Comparison of ENCODE assay signal across 9 mouse cellular contexts in the genomic region with DNA sequence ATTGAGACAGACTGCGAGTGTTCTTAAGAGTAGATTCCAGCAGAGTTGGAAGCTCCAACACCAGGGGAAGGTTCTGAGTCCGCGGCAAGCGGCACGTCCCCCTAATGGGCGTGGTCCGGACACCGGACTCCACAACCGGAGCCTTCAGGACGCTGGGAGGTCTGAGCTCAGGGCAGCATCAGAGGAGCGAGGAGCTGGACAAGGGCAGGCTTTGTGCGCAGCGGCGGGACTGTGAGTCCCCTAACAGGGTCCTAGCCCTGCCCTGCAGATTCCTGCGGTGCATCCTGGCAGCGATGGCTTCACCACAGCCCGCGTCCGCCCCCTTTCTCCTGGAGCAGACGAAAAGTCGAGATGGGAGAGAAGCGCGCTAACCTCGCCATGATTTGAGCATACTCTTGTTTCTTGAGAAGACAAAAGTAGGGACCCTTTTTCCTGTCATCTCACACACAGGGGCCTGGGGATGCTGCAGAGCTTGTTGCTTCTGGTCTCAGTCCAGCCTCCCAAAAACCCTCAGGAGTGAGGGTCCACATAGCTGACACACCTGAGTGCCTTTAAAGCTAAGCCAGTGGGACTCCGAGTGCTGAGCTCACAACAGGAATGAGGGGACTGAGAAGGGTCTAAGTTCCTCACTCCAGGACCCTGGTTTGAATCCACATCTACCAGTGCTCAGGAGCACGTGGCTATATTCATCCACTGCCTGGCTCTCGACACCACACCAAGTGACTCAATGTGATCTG.
DNase-seq lines count a peak whose midpoint lies in the region; ATAC-seq and TF ChIP-seq lines count a peak whose summit lies in the region.
"Had no signal": no experiment of that assay in that cellular context is flagged by ENCODE, and none has a peak within 500 bp of the region (broad histone marks: within the 10 kb centered on the region; RNA-seq: fewer than 3 reads in every experiment).

No protein-coding gene starts in this region.

- H3K4me2 ChIP-seq in lung, embryonic 15.5 days, result peak overlapping the region; percentile 72
- H3K4me2 ChIP-seq in limb, embryonic 13.5 days (replicated peaks), result peak overlapping the region; percentile 74

- peak overlapping the region; percentile 32 for H3K4me3 ChIP-seq in lung, embryonic 15.5 days
- H3K4me3 ChIP-seq in limb, embryonic 13.5 days, result peak overlapping the region; percentile 45

- H3K27me3 ChIP-seq in lung, embryonic 15.5 days, result peaks cover 9% of the 10 kb centered on the region; the same call in 1 of the 2 replicates
- H3K27me3 ChIP-seq in limb, embryonic 13.5 days, result no peaks in the 10 kb centered on the region

- no peak overlapping the region for H3K9ac ChIP-seq in lung, embryonic 15.5 days
- H3K9ac ChIP-seq in limb, embryonic 13.5 days, result peak overlapping the region; percentile 66

- no peak for TF ChIP-seq CTCF in brain, embryonic 14.5 days (IDR thresholded peaks at IDR 0.05; ENCODE audit: borderline replicate concordance, extremely low read depth, insufficient read depth, insufficient read length)

- DNase-seq in lung, adult 18-20 months, result no peak
- peak; percentile 68 for DNase-seq in brain, embryonic 14.5 days (ENCODE audit: low read depth)
- peak; percentile 74 for DNase-seq in forelimb bud, embryonic 11.5 days (ENCODE audit: low read depth, low spot score)
- DNase-seq in ovary, postnatal 10 days (ENCODE audit: low spot score), result peak; percentile 4

- WGBS in lung, embryonic 15.5 days, result 3% methylated on average over 27 of the region's 27 CpGs
- WGBS in limb, embryonic 13.5 days, result 3% methylated on average over 27 of the region's 27 CpGs

- no peaks in the 10 kb centered on the region for H3K9me3 ChIP-seq in lung, embryonic 15.5 days
- H3K9me3 ChIP-seq in limb, embryonic 13.5 days, result no peaks in the 10 kb centered on the region

- H3K27ac ChIP-seq in lung, embryonic 15.5 days, result no peak overlapping the region
- peak overlapping the region; percentile 77 for H3K27ac ChIP-seq in limb, embryonic 13.5 days
- H3K27ac ChIP-seq: macrophage had no signal

- peaks cover 8% of the 10 kb centered on the region; the same call in 1 of the 2 replicates for H3K4me1 ChIP-seq in lung, embryonic 15.5 days
- peaks cover 18% of the 10 kb centered on the region for H3K4me1 ChIP-seq in limb, embryonic 13.5 days

- peak; percentile 78; the same call in 1 of the 2 replicates for ATAC-seq in lung, embryonic 15.5 days (ENCODE audit: borderline replicate concordance, extremely low read depth, low FRiP score, low TSS enrichment)
- ATAC-seq in limb, embryonic 13.5 days (ENCODE audit: low FRiP score, low read depth), result peak; percentile 92
- no peak for ATAC-seq in inflammation-experienced regulatory T-cells, adult 6 months
- no peak for ATAC-seq in CD4-positive, CD25-positive, alpha-beta regulatory T cell, adult 4 months

- TF ChIP-seq POLR2A in brain, embryonic 14.5 days (IDR thresholded peaks at IDR 0.05; ENCODE audit: borderline replicate concordance, extremely low read depth, insufficient read depth, insufficient read length, poor library complexity, severe bottlenecking), result no peak

- no peaks in the 10 kb centered on the region for H3K36me3 ChIP-seq in lung, embryonic 15.5 days
- H3K36me3 ChIP-seq in limb, embryonic 13.5 days, result no peaks in the 10 kb centered on the region

Comparison
In these comparisons a context has a peak if more than half of its experiments do, and no peak if none do; other contexts are left out.
1. ATAC-seq: peak in lung, embryonic 15.5 days (single experiment) and limb, embryonic 13.5 days (single experiment); none in inflammation-experienced regulatory T-cells, adult 6 months (single experiment) and CD4-positive, CD25-positive, alpha-beta regulatory T cell, adult 4 months (single experiment).
2. DNase-seq: peak in brain, embryonic 14.5 days (single experiment), forelimb bud, embryonic 11.5 days (single experiment) and ovary, postnatal 10 days (single experiment); none in lung, adult 18-20 months (0 of 2).